Mouse (Mus musculus): ENCODE measurements around the gene Tmc3.
A peak's percentile ranks its signal among the peaks of the same experiment; 100 is the strongest.

Tmc3 gene

DNA sequence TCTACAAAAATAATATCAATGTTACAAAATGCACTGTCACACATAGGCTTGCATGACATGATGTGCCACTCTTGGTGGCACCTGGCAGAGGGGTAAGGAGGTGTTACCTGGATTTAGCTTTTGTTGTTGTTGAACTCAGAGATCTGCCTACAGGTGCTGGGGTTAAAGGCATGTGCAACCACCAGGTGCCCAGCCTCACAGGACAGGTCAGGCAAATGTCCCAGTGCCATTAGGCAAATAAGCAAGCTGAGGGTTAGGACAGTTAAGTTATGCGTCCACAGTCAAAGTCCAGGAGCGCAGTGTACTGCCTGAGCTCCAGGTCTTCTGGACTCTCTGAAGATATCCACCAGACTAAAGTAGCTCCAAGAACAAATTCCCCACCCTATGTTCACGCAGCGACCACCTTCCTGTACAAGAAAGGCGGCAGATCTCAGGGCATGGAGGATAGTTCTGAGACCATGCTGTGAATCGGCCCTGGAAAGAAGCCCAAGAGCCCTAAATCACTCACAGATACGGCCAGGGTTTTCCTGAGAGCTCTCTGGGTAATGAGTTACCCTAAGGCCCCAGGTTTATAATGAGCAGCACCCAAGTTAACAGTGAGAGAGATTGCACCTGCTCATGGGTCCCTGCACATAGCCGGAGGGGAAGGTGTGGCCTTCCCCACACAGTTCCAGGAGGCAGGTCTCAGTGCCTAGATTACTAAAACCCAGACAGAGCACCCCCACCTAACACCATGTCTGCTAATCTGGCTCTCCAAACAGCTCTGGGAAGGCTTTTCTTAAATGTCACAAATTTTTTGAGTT lies 53.3 kb downstream of the Tmc3 start:
- no peak for DNase-seq (ENCODE audit: low spot score in 2 of 2)

DNA sequence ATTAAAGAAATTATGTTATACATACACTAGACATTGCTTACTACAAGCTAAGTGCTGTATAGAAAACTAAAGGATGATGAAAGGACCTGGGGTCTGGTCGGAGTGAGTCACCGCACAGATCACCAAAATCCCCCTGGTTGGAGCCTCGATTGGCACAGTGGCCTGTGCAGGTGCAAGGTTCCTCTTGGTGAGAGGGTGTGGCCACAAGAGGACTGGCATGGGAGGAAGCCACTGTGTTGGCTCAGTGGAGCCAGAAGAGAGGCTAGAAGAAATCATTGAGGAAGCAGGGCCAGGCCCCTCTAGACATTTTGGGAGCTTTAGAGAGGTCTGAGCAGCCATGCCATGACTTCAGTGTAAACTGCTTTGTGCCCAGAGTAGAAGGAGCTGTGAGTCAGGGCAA lies 54.4 kb downstream of the Tmc3 start:
- DNase-seq (ENCODE audit: low spot score in 2 of 2): no peak

DNA sequence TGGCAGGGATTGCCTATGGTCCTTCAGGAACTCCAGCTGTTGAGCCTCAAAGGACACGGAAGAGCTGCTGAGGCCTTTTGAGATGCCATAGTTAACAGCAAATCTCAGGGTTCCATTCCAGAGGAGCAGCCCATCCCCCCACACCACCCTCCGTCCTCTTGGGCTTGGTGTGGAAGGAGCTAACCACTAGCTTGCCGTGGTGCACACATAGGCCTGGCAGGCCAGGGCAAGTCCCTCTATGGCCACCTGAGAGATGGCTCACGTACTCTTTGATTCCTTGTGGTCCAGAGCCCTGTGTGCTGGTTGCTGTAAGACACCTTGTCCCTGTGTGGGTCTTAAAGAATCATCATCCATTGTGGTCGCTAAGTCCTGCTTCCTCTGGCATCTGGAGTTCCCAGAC lies 55.9 kb downstream of the Tmc3 start:
- DNase-seq (ENCODE audit: low spot score in 2 of 2): no peak

DNA sequence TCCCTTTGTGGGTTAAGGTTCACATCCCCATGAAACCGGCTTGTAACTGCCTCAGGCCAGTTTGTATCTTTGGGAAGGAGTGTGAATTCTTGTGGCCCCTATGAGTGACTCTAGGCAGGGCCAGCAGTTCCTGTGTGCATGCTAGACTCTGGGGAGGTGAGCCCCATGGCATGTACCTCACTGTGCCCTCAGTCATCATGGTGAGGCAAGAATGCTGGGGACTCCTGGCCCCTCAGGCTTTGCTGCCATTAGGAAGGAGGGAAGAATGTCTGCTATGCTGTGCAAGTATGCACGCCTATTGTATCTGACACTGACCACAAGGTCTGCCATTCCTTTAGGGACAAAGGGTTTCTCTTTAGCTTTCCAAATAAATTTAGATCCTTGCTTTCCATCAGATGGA lies 56.4 kb downstream of the Tmc3 start:
- DNase-seq (ENCODE audit: low spot score in 2 of 2): no peak

DNA sequence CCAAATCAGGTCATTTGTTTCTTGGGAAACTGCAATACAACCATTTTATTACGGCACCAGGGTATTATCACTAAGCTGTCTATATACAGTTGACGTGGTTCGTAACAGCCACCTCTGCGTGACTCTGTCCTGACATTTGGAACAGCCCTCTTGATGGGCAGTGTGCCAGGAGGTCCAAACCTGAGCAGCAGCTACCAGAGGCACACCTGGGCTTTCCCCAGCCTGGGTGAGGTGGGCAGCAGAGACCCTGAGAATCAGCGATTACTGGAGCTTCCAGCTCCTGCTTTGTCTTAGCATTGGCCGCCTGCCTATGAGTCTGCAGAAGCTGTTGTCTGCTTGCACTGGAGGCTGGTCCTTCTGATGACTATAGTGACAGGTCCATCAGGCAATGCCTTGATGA lies 58.9 kb downstream of the Tmc3 start:
- DNase-seq (ENCODE audit: low spot score in 2 of 2): no peak

DNA sequence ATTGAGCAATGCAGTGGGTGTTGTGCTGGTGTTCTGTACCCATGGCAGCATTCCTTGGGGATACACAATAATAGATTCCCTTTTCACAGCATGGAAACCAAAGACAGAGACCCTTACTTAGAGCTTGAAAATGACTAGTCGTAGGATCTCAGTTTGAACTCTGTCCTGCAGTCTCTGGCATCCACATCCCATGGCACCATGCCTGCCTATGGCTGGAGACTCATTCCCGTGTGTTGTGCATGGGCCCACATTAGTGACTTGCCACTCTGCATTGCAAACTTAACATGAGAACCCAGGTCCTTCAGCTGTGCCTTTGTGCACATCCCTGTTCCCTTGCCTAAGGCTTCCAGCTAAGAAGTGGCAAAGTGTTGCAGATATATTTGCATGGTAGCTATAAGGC lies 60.0 kb downstream of the Tmc3 start:
- DNase-seq (ENCODE audit: low spot score in 2 of 2): no peak

DNA sequence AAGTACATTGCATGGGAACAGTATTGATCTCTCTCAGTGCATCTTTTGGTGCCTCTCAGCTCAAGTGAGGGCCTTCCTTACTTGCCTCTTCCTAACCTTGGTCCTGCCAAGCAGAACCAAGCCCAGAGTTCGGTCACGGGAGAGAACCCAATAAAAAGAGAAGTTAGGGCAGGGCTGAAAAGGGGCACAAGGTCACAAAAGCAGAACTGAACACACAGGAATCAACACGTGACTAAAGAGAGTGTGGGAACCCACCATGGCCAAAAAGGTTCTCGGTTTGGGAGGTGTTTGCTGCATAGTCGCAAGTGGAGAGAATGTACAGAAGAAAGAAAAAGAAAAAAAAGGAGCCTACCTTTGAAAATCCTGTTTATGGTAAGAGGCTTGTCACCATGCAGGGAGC lies 60.7 kb downstream of the Tmc3 start:
- no peak for DNase-seq (ENCODE audit: low spot score in 2 of 2)

DNA sequence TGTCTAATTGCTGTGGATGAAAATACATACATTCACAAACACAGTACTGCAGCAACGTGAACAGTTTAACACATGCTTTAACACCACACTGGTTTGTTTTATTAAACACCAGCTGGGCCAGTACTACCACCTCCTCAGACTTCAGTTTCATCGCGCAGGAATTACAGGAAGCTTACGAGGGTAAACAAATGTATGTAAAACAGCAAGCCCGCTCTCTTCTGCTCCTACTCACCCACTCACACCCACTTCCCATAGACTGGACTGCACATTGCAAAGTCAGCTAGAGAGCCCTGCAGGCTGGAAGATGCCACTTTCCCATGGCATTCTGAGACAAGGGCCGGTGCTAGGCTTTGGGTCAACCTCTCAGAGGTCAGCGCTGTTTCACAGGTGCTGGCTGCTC lies 64.1 kb downstream of the Tmc3 start:
- DNase-seq (ENCODE audit: low spot score in 2 of 2): peak in 1 of 2 experiments; percentile 42

DNA sequence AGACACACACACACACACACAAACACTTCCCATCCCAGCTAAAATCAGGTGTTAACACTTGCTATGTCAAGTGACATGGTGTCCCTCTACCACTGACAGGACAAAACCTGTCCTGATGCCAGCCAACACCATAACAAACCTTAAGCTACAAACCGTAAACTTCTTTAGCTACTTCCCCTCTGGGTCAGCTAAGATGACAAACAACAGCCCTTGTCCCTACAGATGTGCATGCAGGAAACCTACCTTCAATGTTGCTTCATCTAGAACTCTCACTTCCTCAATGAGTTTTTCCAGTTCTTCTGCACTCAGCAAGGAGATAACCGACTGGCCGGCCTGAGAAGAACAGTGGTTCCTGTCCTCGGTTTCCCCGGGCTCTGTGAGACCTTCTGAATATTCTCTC lies 65.9 kb downstream of the Tmc3 start:
- no peak for DNase-seq (ENCODE audit: low spot score in 2 of 2)

DNA sequence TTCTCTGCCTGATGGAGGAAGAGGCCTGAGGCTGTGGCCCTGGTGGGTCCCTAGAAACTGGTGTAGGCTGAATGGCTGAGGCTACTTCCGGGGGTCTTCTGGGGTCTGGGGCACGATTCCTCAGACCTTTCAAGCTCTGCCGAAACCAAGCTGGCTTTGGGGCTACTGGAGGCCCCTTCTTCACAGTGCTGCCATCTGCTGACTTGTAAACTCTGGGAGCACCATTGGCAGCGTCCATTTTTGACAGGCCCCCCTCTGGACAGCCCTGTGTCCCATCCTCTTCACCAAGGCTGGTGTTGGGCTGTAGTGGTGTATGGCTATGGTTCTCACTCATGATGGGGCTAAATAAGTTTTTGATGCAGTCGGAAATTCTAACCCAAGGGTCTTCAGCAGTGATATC lies 67.8 kb downstream of the Tmc3 start:
- no peak for DNase-seq (ENCODE audit: low spot score in 2 of 2)

DNA sequence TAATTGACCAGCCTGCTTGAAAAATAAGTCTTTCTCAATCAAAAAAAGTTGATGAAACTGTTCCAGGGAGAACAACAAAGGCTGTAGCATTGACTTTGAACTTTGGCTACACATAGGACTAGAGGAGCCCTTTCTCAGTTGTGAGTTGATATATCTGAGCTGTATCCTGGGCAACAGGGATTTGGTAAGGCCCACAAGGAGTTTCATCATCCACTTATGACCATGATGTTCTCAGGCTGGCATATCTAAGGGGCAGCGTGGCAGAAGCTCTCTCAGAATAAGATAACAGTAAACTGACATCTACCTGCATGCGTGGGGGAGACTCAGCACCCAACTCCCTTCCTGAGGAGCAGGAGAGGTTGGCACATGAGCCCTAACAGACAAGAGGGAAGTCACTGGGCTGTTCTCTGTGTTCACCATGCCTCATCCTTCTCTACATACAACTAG lies 68.9 kb downstream of the Tmc3 start:
- DNase-seq (ENCODE audit: low spot score in 2 of 2): no peak

DNA sequence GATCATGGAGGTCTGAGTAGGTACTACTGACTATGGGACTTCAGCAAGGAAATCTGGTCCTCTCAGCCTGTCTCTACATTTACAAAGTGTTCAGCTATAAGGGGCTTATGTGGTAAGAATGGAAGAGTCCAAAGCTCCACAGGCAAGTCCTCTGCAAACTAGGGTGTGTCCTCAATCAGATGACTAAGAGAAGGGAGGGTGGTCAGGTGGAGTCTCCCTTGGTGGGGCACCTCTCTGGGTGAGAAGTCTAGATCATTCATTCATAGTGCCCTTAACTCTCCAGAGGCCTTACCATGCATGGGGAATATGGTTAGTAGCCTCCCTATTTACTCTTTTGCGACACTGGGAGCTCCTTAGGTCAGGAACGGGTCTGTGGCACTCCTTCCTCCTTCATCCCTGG lies 69.5 kb downstream of the Tmc3 start:
- no peak for DNase-seq (ENCODE audit: low spot score in 2 of 2)

DNA sequence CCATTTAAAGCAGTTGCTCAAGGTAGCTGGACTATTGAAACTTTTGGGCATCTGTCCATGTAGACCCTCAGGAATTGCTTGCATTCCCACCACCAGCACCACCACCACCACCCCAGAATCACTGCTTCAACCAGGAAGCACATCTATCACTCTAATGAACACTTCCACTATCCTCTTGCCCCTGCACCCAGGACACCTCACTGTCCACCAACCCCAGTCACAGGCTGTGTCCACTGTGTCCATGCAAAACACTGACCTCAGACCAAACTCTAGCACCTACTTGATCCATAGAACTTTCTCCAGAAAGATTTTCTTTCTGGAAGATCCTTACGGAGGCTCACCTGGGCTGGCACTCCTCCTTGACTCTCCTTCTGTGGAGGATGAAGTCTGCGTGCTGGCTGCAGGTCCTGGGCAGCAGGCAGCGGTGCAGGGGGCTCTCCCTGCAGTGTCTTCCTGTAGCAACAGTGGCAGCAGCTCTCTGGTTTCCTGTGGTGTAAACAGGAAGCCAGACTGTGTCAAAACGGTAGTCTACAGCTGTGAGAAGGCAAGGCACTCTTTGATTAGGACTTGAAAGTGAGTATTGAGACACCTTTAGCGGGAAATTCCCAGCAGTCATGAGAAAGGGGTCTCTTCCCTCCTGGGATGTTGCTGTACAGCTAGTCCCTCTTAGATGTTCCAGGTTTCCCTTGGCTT lies 70.4 kb downstream of the Tmc3 start:
- DNase-seq (ENCODE audit: low spot score in 2 of 2): no peak

DNA sequence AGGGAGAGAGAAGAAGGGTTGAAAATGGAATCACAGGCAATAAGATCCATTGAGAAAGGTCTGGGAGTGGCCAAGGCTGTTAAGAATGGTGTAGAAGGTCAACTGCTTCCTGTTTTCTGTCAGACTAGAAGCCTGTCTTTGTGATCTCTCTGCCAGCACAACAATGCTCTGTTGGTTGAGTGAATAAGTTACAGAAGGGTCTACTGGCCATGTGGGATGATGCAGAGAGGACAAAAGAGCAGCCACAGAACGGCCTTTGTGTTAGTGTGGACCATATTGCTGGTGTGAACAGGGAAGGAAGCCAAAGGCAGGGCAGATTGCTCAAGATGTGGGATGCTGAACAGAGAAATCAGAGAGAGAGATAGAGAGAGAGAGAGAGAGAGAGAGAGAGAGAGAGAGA lies 74.0 kb downstream of the Tmc3 start:
- no peak for DNase-seq (ENCODE audit: low spot score in 2 of 2)

DNA sequence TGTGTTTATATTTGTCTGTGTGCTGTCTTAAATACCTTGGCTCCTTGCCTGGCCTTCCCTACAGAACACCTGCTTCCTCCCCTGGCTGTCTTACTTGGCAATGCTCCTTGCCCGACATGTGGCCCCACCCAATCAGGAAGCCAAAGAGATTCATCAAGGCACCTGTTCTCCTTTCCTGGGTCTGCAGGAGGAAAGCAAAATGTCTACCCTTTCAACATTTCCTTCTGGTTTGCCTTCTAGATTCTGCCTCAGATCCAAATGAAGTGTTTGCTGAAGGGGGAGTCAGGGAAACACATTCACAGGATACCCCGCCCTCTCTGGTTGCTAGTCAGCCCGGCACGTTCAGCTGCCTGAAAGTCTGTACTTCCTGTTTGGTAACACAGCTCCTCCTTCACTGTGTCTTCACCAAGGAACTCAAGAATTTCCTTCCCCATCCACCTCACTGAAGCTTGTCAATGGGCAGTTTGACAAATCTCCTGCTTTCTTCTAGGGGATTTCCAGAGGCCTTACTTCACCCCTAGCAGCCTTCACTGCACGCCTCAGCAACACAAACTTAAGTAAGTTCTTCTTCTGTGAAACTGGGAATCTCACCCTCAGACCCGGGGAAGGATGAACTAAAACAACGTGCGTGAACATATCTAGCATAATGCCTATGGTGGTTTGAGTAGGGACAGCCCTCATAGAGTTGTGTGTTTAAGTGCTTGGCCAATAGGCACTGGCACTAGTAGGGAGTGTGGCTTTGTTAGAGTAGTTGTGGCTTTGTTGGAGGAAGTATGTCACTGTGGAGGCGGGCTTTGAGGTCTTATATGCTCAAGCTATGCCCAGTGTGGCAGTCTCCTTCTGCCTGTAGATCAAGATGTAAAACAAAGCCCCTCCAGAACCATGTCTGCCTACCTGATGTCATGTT lies 74.7 kb downstream of the Tmc3 start:
- no peak for DNase-seq (ENCODE audit: low spot score in 2 of 2)

DNA sequence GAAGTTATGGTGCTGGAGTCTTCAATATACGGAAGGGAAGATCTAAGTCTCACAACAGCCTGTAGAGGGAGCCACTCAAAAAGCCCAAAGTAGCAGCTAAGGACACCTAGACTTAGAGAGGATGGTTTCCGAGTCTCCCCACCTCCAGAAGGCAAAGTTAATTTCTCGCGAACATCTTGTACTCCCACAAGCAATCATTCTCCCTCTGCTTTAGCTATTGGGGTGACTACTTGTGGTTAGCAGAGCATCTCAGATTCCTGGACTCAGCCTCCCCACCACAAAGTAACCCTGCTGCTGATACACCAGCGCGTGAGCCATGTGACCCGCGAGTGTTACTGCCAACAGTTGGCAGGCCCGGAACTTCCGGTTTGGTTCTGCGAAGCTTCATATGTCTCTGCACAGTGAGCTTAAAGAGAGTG lies 75.6 kb downstream of the Tmc3 start:
- DNase-seq (ENCODE audit: low spot score in 2 of 2): no peak

DNA sequence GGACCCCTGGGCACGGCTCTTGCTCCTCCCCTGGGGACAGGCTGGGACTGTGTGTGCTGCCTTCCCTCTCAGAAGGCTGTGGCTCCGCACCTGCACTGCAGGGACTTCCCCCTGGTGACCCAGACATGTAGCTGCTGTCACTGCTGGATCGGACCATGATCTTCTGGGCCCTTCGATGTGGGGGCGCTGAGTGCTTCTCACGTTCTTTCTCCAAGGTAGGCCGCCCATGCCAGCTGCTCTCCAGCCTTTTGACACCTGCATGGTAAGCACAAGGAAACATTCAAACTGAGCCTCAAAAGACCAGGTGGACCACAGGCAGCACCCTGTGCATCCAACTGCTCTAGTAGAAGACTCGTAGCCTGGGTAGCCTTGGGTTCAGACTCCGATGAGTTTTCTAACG lies 76.3 kb downstream of the Tmc3 start:
- DNase-seq (ENCODE audit: low spot score in 2 of 2): no peak

DNA sequence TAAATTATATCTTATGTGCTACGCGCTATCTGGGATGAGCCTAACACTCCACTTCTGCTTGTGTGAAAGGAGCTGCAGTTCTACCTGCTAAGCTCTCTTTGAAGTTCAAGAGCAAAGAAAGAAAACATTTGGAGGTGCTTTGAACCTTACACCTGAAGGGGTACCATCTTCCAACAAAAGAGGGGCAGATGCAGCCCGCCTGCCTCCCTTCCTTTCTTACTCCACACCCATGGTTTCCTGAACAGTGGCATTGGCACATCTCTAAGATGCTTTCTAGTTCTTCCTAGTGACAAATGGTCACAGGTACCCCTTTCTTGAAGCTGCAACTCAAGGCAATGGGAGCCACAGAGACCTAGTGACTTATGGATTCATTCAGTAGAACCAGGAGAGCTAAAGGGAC lies 77.0 kb downstream of the Tmc3 start:
- DNase-seq (ENCODE audit: low spot score in 2 of 2): no peak

DNA sequence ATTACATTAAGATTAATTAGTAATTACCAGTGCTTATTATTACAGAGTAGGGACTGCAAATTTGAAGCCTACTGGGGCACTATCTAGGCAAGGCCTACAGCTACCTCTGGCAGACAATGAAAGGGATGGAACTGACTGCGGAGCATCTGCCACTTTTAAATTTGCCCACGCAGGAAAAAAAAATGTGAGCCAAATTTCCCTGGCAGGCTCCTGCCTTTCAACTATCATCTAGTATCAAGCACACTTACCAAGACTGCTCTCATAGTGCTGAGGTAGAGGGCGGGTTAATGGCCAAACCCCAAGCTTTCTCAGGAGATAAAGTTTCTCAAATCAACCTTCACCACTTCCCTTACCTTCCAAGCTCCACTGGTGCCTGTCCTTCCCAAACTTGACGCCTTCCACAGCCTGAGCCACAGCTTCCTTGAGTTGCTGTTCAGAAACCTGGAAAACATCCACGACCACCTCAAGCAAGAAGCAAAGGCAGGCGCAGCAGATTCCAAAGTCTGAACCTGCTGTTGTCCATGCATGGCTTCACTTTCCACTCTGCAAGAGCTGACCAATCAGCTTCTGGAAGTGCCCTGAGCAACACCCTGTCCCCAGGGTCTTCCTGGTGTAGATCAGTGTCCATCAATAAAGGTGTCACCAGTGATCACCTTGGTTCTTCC lies 78.1 kb downstream of the Tmc3 start:
- DNase-seq (ENCODE audit: low spot score in 2 of 2): no peak

DNA sequence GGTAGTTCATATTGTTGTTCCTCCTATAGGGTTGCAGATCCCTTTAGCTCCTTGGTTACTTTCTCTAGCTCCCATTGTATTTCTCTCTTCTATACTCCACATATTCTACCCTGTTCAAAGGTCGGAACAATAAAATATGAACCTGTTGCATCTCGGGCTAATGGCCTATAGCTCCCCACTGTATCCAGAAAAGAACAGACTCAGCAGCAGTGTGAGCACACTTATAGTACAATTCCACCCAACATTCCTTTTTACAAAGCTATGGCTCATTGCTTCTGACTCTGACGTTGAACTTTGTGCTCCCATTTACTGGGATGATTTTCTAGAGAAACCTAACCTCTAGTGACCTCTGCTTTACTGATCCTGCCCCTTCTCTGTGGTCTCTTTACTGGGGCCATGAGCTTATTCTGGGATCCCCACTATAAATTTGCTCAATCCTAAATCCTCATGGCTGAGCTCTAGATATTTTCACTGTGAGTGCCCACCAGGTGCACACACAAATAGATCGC lies 81.4 kb downstream of the Tmc3 start:
- DNase-seq (ENCODE audit: low spot score in 2 of 2): no peak

DNA sequence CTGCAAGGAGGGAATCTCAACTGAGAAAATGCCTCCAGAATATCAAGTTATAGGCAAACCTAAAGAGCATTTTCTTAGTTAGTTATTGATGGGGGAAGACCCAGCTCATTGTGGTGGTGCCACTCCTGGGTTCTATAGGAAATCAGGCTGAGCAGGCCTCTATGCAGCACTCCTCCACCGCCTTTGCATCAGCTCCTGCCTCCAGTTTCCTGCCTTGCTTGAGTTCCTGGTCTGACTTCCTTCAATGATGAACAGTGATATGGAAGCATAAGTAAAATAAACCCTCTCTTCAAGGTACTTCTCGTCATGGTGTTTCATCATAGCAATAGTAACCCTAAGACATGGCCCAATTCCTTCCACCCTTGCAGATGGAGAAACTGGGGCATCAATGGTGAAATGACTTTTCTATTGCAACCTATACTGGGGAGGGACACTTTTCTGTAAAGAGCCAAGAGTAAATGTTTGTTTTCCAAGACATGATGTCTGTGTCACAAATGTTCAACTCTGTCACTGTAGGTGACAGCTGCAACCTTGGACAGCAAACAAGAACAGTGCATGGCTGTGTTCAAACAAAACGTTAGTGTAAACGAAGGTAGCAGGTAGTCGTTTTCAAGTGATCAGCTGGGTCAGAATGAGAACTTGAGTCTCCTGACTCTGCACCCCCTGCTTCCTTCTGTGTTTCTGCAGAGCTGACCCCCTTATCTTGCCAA lies 83.4 kb downstream of the Tmc3 start:
- no peak for DNase-seq (ENCODE audit: low spot score in 2 of 2)
